Mouse (Mus musculus) midbrain, embryonic 15.5 days (tissue): Measurements from ENCODE around the gene Ctsg. TPM values are rescaled to one million over a fixed set of nuclear protein-coding genes. Genes with fewer than 3 reads are reported as not detected.
"Not testable (repeated sequence)": the region's sequence is repeated elsewhere in the genome, so short reads cannot be mapped to it uniquely, and the experiment has no call there.

ENCODE experiments used
- ATAC-seq: fragments of 200-750 bp; cut with Nextera tagmentation; replicated peaks from 2 replicates; pipeline ENCODE4 v1.8.0; 2017; ENCODE audit warnings: moderate TSS enrichment
- H3K27ac ChIP-seq: fragments of 300-500 bp; sonication (generic); 2 replicates; pipeline ENCODE4 v1.5.1; 2015; ENCODE audit warnings: mild to moderate bottlenecking, inconsistent platforms
- H3K27me3 ChIP-seq: fragments of 300-500 bp; sonication (generic); replicated peaks from 2 replicates; pipeline ENCODE4 v1.6.1; 2015; ENCODE audit warnings: inconsistent platforms
- H3K36me3 ChIP-seq: fragments of 300-500 bp; sonication (generic); replicated peaks from 2 replicates; pipeline ENCODE4 v1.6.1; 2015; ENCODE audit warnings: inconsistent platforms
- H3K4me1 ChIP-seq: fragments of 300-500 bp; sonication (generic); 2 replicates; pipeline ENCODE4 v1.6.1; 2015; ENCODE audit warnings: inconsistent platforms
- H3K4me2 ChIP-seq: fragments of 300-500 bp; sonication (generic); 2 replicates; pipeline ENCODE4 v1.6.1; 2015; ENCODE audit warnings: inconsistent platforms, mild to moderate bottlenecking, moderate library complexity
- H3K4me3 ChIP-seq: fragments of 300-500 bp; sonication (generic); 2 replicates; pipeline ENCODE4 v1.5.1; 2015; ENCODE audit warnings: mild to moderate bottlenecking, inconsistent platforms
- H3K9ac ChIP-seq: fragments of 300-500 bp; sonication (generic); 2 replicates; pipeline ENCODE4 v1.6.1; 2015; ENCODE audit warnings: mild to moderate bottlenecking, inconsistent platforms
- H3K9me3 ChIP-seq: fragments of 300-500 bp; sonication (generic); 2 replicates; pipeline ENCODE4 v1.6.1; 2016; ENCODE audit warnings: inconsistent platforms
- WGBS: fragments of 180-500 bp; shearing (Covaris S2); methylation state at CpG from one replicate; pipeline ENCODE4 v1.1.7; 2015; ENCODE audit warnings: mixed read lengths; 5-methylcytosine and 5-hydroxymethylcytosine counted together
- polyA plus RNA-seq: library from polyadenylated mRNA; unstranded; fragments of >200 nt; fragmentation: Nextera tagmentation; extraction: Ambion mirVana; gene quantifications from 2 replicates; pipeline ENCODE4 v1.2.1, GENCODE M21; 2015

Ctsg gene
- not detected in 2 replicates for polyA plus RNA-seq

GRCm38 (mm10) chr14:56102386-56102785 lies at the start of gene Ctsg:
TSS of gene Ctsg (minus strand) at chr14:56102574.
- H3K4me1 ChIP-seq: no peaks in the 10 kb centered on the region
- H3K9ac ChIP-seq: no peak within 1 kb of the TSS
- WGBS: 81% methylated on average over 10 of the region's 10 CpGs
- H3K27me3 ChIP-seq: no peaks in the 10 kb centered on the region
- H3K4me3 ChIP-seq: no peak within 1 kb of the TSS
- H3K36me3 ChIP-seq: no peaks in the 10 kb centered on the region
- no peak within 1 kb of the TSS for H3K27ac ChIP-seq
- no peak for ATAC-seq
- H3K9me3 ChIP-seq: no peaks in the 10 kb centered on the region
- H3K4me2 ChIP-seq: no peak within 1 kb of the TSS

GRCm38 (mm10) chr14:56133675-56134074 lies 31.3 kb upstream of the Ctsg start:
- H3K4me3 ChIP-seq, H3K27ac ChIP-seq: not testable (repeated sequence)

GRCm38 (mm10) chr14:56132508-56132907 lies 30.1 kb upstream of the Ctsg start, which contains the start of gene Gzmd:
TSS of gene Gzmd (minus strand) at chr14:56132608.
- not testable (repeated sequence) for ATAC-seq, H3K36me3 ChIP-seq

More at GRCm38 (mm10) chr14:56133675-56134074, 31.3 kb upstream of the Ctsg start:
- not testable (repeated sequence) for H3K4me1 ChIP-seq, H3K36me3 ChIP-seq, H3K9ac ChIP-seq, H3K27me3 ChIP-seq, H3K9me3 ChIP-seq, ATAC-seq, H3K4me2 ChIP-seq
- WGBS: 74% methylated on average over 1 of the region's 1 CpGs

GRCm38 (mm10) chr14:56128341-56128740 lies 26.0 kb upstream of the Ctsg start:
- H3K4me2 ChIP-seq: no peak overlapping the region
- WGBS: 48% methylated on average over 3 of the region's 3 CpGs
- H3K27me3 ChIP-seq: no peaks in the 10 kb centered on the region
- no peak overlapping the region for H3K27ac ChIP-seq
- H3K4me1 ChIP-seq: no peaks in the 10 kb centered on the region
- no peak overlapping the region for H3K4me3 ChIP-seq
- no peak for ATAC-seq
- H3K9ac ChIP-seq: no peak overlapping the region
- no peaks in the 10 kb centered on the region for H3K36me3 ChIP-seq
- H3K9me3 ChIP-seq: no peaks in the 10 kb centered on the region

More at GRCm38 (mm10) chr14:56132508-56132907, 30.1 kb upstream of the Ctsg start, which contains the start of gene Gzmd:
- WGBS: 66% methylated on average over 2 of the region's 2 CpGs
- H3K9me3 ChIP-seq, H3K4me3 ChIP-seq, H3K4me1 ChIP-seq, H3K27ac ChIP-seq, H3K9ac ChIP-seq, H3K4me2 ChIP-seq, H3K27me3 ChIP-seq: not testable (repeated sequence)

DNA sequence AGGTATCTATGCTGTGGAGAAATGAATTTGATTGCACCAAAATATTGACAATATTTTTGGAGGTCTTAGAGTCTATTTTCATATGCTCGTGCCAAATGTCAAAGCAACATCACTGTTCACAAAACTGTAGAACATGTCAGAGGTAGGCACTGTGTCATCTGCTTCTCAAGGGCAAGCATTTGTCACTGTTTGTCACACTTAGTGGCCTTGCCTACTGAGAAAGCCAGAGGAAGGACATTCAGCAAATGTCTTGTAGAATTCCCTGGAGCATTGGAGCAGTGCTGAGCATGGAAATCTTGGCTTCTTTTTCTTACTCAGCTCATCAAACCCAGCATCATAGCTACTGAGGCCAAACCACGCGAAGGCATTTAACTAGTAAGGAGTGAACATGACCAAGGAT lies 21.1 kb upstream of the Ctsg start:
- 86% methylated on average over 3 of the region's 3 CpGs for WGBS
- H3K27me3 ChIP-seq: no peaks in the 10 kb centered on the region

GRCm38 (mm10) chr14:56120525-56120924 lies 18.2 kb upstream of the Ctsg start, which contains the start of gene Gzme:
TSS of gene Gzme (minus strand) at chr14:56120625.
- Histone ChIP-seq H3K4me1 (no peaks in the 10 kb centered on the region), H3K36me3 (no peaks in the 10 kb centered on the region), H3K9me3 (no peaks in the 10 kb centered on the region), H3K27me3 (no peaks in the 10 kb centered on the region), H3K4me3 (no peak within 1 kb of the TSS), H3K4me2 (no peak within 1 kb of the TSS), H3K9ac (no peak within 1 kb of the TSS), H3K27ac (no peak within 1 kb of the TSS)
- ATAC-seq: no peak

More for the DNA sequence above, 21.1 kb upstream of the Ctsg start:
- Histone ChIP-seq H3K4me3 (no peak overlapping the region), H3K9me3 (no peaks in the 10 kb centered on the region), H3K4me2 (no peak overlapping the region), H3K36me3 (no peaks in the 10 kb centered on the region), H3K4me1 (no peaks in the 10 kb centered on the region), H3K9ac (no peak overlapping the region), H3K27ac (no peak overlapping the region)
- ATAC-seq: no peak

DNA sequence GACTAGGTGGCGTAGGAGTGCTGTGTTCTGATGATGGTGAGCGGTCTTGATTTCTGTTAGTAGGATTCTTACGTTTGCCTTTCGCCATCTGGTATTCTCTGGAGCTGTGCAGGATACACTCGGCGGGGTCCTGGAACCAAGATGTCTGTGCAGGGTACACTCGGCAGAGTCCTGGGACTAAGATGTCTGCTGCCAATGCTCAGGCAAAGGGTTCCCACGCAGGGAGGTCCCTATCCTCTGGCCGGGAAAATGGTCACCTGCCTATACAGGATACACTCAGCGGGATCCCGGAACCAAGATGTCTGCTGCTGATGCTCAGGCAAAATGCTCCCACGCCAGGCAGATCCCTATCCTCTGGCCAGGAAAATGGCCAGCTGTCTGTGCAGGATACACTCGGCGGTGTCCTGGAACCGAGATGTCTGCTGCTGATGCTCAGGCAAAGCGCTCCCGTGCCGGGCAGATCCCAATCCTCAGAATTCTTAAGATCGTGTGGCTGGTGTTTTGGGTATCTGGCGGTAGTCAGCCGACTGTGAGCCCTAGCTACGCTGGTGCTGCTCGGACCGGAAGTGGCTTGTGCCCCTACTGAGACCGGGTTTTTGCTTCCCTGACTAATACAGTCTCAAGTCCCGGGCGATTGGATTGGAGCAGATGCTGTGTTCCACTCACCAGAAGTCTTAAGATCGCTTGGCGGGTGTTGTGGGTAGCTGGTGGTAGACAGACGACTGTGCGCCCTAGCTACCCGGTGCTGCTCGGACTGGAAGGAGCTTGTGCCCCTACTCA lies 13.3 kb upstream of the Ctsg start:
- not testable (repeated sequence) for H3K4me1 ChIP-seq, H3K27me3 ChIP-seq, H3K9me3 ChIP-seq, ATAC-seq, H3K36me3 ChIP-seq, H3K4me2 ChIP-seq, H3K27ac ChIP-seq, H3K4me3 ChIP-seq, H3K9ac ChIP-seq
- 92% methylated on average over 33 of the region's 33 CpGs for WGBS

DNA sequence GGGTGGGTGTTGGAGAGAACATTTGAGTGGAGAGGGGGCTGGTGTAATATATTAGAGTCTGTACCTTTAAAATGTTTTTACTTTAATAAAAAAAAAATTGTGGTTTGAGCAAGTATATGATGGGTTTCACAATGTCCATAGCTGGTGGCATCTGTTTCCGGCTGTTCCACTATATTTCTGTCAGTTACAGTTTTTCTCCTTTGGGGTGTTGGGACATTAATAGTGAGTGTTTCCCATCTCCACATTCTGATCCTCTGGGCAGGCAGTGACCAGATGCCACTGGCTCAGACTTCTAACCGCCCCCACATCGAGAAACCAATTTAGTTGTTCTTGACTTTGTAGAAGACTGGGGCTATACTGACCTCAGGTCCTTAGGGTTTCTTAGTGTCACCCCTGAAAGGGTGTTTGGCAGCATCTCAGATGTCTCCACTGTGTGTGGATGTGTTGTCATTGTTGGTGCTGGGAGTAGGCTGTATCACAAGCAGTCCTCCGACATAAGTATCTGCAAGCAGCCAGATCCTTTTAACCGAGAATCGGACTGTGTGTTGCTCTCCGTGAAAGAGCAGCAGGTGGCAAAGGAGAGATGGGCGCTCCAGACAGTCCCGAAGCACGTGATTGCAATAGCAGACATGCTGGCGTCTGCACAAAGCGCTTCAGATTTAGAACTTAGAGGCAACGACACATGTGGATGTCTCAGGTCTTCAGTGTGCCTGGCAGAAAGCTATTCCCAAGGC lies 3.2 kb upstream of the Ctsg start:
- Histone ChIP-seq H3K9ac (no peak overlapping the region), H3K4me2 (no peak overlapping the region), H3K9me3 (no peaks in the 10 kb centered on the region), H3K4me1 (no peaks in the 10 kb centered on the region), H3K36me3 (no peaks in the 10 kb centered on the region), H3K27me3 (no peaks in the 10 kb centered on the region), H3K4me3 (no peak overlapping the region), H3K27ac (no peak overlapping the region)
- 79% methylated on average over 13 of the region's 13 CpGs for WGBS
- no peak for ATAC-seq

- H3K4me1 ChIP-seq: no peaks in the 10 kb centered on the region
- no peaks in the 10 kb centered on the region for H3K27me3 ChIP-seq
- no peak for ATAC-seq
- 89% methylated on average over 5 of the region's 5 CpGs for WGBS
- H3K4me2 ChIP-seq: no peak overlapping the region
- H3K27ac ChIP-seq: no peak overlapping the region
- no peak overlapping the region for H3K9ac ChIP-seq
- H3K4me3 ChIP-seq: no peak overlapping the region
- H3K9me3 ChIP-seq: no peaks in the 10 kb centered on the region
- H3K36me3 ChIP-seq: no peaks in the 10 kb centered on the region
These were observed 2.6 kb upstream of the Ctsg start for GRCm38 (mm10) chr14:56105016-56105415.

DNA sequence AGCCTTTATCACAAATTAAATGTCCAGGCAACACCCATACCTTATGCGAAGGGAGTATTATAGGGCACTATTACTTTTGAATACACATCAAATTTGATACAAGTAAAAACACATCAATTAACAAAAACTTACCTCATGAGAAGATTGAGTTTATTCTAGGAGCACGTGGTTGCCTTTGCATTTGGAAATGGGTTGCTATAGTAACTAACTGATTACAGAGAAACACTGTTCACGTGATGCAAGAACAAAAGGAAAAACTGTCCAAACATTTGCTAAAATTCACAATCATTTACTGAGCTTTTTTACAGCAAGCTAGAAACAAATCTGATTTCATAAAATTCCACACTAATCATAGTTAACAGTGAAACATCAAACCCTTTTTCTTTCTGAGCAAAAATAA lies 1.1 kb upstream of the Ctsg start:
- Histone ChIP-seq H3K27me3 (no peaks in the 10 kb centered on the region), H3K9me3 (no peaks in the 10 kb centered on the region), H3K4me2 (no peak overlapping the region), H3K36me3 (no peaks in the 10 kb centered on the region), H3K9ac (no peak overlapping the region), H3K4me3 (no peak overlapping the region), H3K4me1 (no peaks in the 10 kb centered on the region), H3K27ac (no peak overlapping the region)
- WGBS: 63% methylated on average over 3 of the region's 3 CpGs
- ATAC-seq: no peak

- Histone ChIP-seq H3K4me3 (no peak overlapping the region), H3K9ac (no peak overlapping the region), H3K27ac (no peak overlapping the region), H3K4me1 (no peaks in the 10 kb centered on the region), H3K27me3 (no peaks in the 10 kb centered on the region), H3K9me3 (no peaks in the 10 kb centered on the region), H3K4me2 (no peak overlapping the region), H3K36me3 (no peaks in the 10 kb centered on the region)
- WGBS: 80% methylated on average over 4 of the region's 4 CpGs
- no peak for ATAC-seq
These were observed 3.4 kb downstream of the Ctsg start for GRCm38 (mm10) chr14:56098940-56099339.

- Histone ChIP-seq H3K4me1 (no peaks in the 10 kb centered on the region), H3K36me3 (no peaks in the 10 kb centered on the region), H3K27ac (no peak overlapping the region), H3K4me3 (no peak overlapping the region), H3K4me2 (no peak overlapping the region), H3K27me3 (no peaks in the 10 kb centered on the region), H3K9ac (no peak overlapping the region), H3K9me3 (no peaks in the 10 kb centered on the region)
- WGBS: 73% methylated on average over 1 of the region's 1 CpGs
- no peak for ATAC-seq
These were observed 4.8 kb downstream of the Ctsg start for GRCm38 (mm10) chr14:56097597-56097996.
